Mouse (Mus musculus): ENCODE measurements around the gene Olfr1396. TPM values are rescaled to one million over a fixed set of nuclear protein-coding genes. Genes with fewer than 3 reads are reported as not detected.

The Olfr1396 gene
- 0.20 TPM for polyA plus RNA-seq (2014; fragmentation: Illumina TruSeq; extraction: RNeasy Lipid Tissue Mini Kit (QIAGEN cat#74804))

DNA sequence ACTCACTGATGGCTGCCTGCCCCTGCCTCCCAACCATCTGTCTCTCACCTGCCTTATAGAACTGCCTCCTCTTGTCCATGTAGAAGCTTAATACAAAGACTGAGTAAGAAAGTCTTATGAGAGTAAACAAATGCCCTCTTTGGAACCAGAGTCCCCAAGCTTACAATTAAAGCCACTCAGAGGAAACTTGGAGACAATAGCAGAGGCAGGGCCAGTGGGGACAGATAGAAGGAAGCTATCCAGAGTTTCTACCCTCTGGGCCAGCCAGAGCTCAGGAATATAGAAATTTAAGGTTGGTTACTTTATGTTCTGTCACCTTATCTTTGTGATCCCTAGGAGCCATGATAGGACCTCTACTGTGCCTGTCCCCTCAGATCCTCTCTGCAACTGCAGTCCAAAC lies at the start of gene Olfr1396:
Olfr1396 (minus strand) TSS at position 101 of the 400 bp plus-strand sequence.

DNA sequence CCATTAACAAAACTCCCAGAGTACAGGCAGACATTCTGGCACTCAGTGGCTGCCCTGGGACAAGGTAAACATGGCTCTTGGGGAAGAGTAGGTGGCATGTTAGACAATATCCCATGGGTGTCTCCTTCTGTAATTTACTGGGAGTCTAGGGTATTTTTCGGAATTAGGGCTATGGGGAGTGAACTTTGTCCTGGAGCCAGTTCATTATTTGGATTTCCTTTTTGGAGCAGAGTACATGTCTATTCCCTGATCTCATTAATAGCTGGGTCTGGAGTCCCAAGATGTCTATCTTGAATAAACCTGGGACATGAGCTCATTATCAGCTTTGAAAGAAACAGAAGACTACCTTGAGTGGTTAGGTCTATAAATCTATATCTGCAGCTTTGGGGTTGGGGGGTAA lies 39.4 kb upstream of the Olfr1396 start, which contains the start of gene Olfr1394:
Olfr1394 (plus strand) TSS at position 301 of the 400 bp plus-strand sequence.

DNA sequence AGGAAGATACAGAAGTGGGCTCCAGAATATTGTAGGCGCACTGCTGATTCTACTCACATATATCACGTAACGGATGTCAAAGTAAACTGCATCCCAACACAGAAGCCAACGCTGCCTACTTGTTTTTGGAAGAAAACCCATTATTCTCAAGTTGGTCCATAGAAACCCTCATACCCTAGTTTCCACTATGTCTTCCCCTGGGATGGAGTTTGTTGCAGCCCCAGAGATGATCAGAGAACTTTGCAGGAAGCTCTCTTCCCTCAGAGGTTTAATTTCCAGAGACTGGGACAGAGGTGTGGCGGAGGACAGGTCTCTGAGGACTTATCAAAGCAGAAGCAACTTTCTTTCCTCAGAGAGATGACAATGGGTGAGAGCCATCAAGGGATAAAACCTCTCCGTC lies 27.3 kb upstream of the Olfr1396 start, which contains the start of gene Olfr1395:
Olfr1395 (plus strand) TSS at position 301 of the 400 bp plus-strand sequence.

DNA sequence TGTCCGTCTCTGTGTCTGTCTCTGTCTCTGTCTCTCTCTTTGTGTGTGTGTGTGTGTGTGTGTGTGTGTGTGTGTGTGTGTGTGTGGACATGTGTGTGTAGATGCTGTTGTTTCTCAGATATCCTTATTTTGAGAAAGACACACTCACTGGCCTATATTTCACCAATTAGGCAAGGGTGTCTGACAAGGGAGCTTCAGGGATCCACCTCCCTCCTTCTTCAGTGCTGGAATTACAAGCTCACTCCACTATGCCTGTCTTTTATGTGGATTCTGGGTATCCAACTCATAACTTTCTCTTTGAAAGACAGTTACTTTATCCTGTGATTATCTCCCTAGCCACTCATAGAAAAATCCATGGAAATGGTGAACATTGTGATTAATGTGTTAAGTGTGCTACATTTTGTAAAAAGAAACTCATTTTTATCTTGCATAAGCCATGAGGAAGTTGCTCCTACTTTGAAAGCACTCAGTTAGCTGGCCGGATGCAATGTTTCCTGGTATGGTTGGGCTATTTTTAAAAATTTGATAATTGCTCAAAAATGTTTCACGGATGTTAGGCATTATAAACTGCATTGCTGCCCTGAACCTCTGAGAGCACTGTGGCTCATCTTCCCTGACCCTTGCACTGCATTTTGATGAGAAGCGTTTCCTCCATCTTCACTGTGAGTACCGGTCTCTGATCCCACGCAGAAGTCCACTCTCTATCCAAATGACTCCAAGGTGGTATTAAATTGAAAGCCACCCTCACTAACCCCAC lies 38.5 kb downstream of the Olfr1396 start, which contains the start of gene Ifi47:
Ifi47 (plus strand) TSS at position 587 of the 757 bp plus-strand sequence.

DNA sequence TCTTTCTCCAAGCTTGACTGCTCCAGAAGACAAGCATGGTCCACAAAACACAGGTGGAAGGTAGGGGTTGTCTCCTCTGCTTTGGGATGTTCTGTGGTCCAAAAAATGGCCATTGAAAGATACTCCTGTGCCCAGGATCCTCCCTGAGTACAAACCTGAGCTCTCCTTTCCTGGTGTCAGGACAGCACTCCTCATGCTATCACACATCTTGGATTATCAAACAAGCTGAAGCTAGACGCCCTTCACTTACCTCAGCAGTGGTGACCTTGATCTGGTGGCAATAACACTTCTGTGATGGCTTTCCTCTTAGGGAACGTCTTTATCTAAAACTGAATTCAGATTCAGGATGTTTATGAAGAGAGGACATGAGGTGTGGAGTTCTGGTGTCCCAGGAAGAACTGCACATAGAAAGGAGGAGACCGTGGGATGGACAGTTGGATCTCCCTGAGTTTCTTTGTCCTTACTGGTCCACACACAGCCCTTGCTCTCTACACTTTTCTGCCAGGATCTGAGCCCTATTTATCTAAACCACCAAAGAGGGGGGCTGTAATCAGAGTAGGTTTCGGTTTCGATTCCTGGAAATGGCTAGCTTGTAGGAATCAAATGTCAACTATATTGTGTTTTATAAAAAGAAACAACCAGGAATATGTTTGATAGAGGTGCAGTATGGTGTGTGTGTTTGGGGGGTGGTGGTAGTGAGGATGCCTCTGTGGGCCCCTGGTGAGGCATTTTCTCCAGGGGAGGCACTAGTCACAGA lies 50.8 kb downstream of the Olfr1396 start, which contains the start of gene Tgtp2:
Tgtp2 (minus strand) TSS at position 494 of the 757 bp plus-strand sequence.

Other genes starting within 250 kb of the Olfr1396 start
- gene Irgm1, start 243.2 kb downstream of the Olfr1396 start, polyA plus RNA-seq (2014; fragmentation: Illumina TruSeq; extraction: RNeasy Lipid Tissue Mini Kit (QIAGEN cat#74804)), result 57.7 TPM
- gene Gm5431, start 212.7 kb downstream of the Olfr1396 start, polyA plus RNA-seq (2014; fragmentation: Illumina TruSeq; extraction: RNeasy Lipid Tissue Mini Kit (QIAGEN cat#74804)), result 2.1 TPM
- 0.68 TPM for gene Psme2b, start 168.7 kb downstream of the Olfr1396 start, polyA plus RNA-seq (2014; fragmentation: Illumina TruSeq; extraction: RNeasy Lipid Tissue Mini Kit (QIAGEN cat#74804))
- gene Olfr56, start 136.0 kb downstream of the Olfr1396 start, polyA plus RNA-seq (2014; fragmentation: Illumina TruSeq; extraction: RNeasy Lipid Tissue Mini Kit (QIAGEN cat#74804)), result 1.6 TPM
- gene 9930111J21Rik1, start 135.5 kb downstream of the Olfr1396 start, polyA plus RNA-seq (2014; fragmentation: Illumina TruSeq; extraction: RNeasy Lipid Tissue Mini Kit (QIAGEN cat#74804)), result 2.4 TPM
- gene Gm12185, start 122.6 kb downstream of the Olfr1396 start, polyA plus RNA-seq (2014; fragmentation: Illumina TruSeq; extraction: RNeasy Lipid Tissue Mini Kit (QIAGEN cat#74804)), result 0.83 TPM
- gene Tgtp1, start 120.7 kb downstream of the Olfr1396 start, polyA plus RNA-seq (2014; fragmentation: Illumina TruSeq; extraction: RNeasy Lipid Tissue Mini Kit (QIAGEN cat#74804)), result 10.0 TPM
- 14.9 TPM for gene 9930111J21Rik2, start 63.6 kb downstream of the Olfr1396 start, polyA plus RNA-seq (2014; fragmentation: Illumina TruSeq; extraction: RNeasy Lipid Tissue Mini Kit (QIAGEN cat#74804))
- gene Tgtp2, start 50.7 kb downstream of the Olfr1396 start, polyA plus RNA-seq (2014; fragmentation: Illumina TruSeq; extraction: RNeasy Lipid Tissue Mini Kit (QIAGEN cat#74804)), result 21.7 TPM
- gene Ifi47, start 38.3 kb downstream of the Olfr1396 start, polyA plus RNA-seq (2014; fragmentation: Illumina TruSeq; extraction: RNeasy Lipid Tissue Mini Kit (QIAGEN cat#74804)), result 19.0 TPM
- gene Olfr1395, start 27.4 kb upstream of the Olfr1396 start, polyA plus RNA-seq (2014; fragmentation: Illumina TruSeq; extraction: RNeasy Lipid Tissue Mini Kit (QIAGEN cat#74804)), result not detected
- not detected for gene Olfr1394, start 39.5 kb upstream of the Olfr1396 start, polyA plus RNA-seq (2014; fragmentation: Illumina TruSeq; extraction: RNeasy Lipid Tissue Mini Kit (QIAGEN cat#74804))
- gene Btnl9, start 72.3 kb upstream of the Olfr1396 start, polyA plus RNA-seq (2014; fragmentation: Illumina TruSeq; extraction: RNeasy Lipid Tissue Mini Kit (QIAGEN cat#74804)), result 5.2 TPM
- gene Zfp62, start 88.4 kb upstream of the Olfr1396 start, polyA plus RNA-seq (2014; fragmentation: Illumina TruSeq; extraction: RNeasy Lipid Tissue Mini Kit (QIAGEN cat#74804)), result 234 TPM
- gene Mgat1, start 129.3 kb upstream of the Olfr1396 start, polyA plus RNA-seq (2014; fragmentation: Illumina TruSeq; extraction: RNeasy Lipid Tissue Mini Kit (QIAGEN cat#74804)), result 16.9 TPM
- not detected for gene Olfr1393, start 163.4 kb upstream of the Olfr1396 start, polyA plus RNA-seq (2014; fragmentation: Illumina TruSeq; extraction: RNeasy Lipid Tissue Mini Kit (QIAGEN cat#74804))
- gene Olfr1392, start 170.4 kb upstream of the Olfr1396 start, polyA plus RNA-seq (2014; fragmentation: Illumina TruSeq; extraction: RNeasy Lipid Tissue Mini Kit (QIAGEN cat#74804)), result not detected
- gene Olfr10, start 189.9 kb upstream of the Olfr1396 start, polyA plus RNA-seq (2014; fragmentation: Illumina TruSeq; extraction: RNeasy Lipid Tissue Mini Kit (QIAGEN cat#74804)), result not detected
- not detected for gene Olfr1391, start 207.9 kb upstream of the Olfr1396 start, polyA plus RNA-seq (2014; fragmentation: Illumina TruSeq; extraction: RNeasy Lipid Tissue Mini Kit (QIAGEN cat#74804))
- gene Olfr1390, start 220.3 kb upstream of the Olfr1396 start, polyA plus RNA-seq (2014; fragmentation: Illumina TruSeq; extraction: RNeasy Lipid Tissue Mini Kit (QIAGEN cat#74804)), result not detected

All from ovary, adult 10 weeks (tissue).